Mouse (Mus musculus) spleen, postnatal 10 days (tissue): Measurements from ENCODE around the gene Hist1h3h.

Experiments
- DNase-seq, 2 experiments: peaks; one replicate each; pipeline ENCODE4 v3.0.0; 2021 to 2022; ENCODE audit warnings: low spot score in 2 of 2

The Hist1h3h gene

GRCm38 (mm10) chr13:21727948-21728572 lies 10.6 kb downstream of the Hist1h3h start:
- DNase-seq = no peak

- no peak for DNase-seq
These were observed 12.1 kb downstream of the Hist1h3h start for GRCm38 (mm10) chr13:21729544-21729943.

DNA sequence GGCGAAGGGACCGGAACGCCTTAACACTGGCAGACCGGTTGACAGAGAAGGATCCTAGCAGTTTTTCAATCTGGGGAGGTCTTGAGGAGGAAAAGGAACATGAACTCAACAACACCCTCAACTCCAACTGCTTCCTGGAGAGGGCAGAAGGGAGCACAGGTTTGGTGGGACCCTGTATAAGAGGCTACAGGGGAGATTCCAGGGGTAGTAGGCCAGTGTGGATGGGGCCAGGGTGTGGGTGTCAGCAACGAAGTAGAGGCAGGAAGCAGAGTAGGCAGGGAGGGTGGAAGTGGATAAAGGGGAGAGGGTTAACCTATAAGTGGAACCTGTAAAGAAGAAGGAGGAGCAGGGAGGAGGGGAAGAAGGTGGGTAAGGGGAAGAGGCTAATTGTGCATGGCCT lies 16.0 kb downstream of the Hist1h3h start:
- DNase-seq = peak in 1 of 2 experiments; percentile 29

DNA sequence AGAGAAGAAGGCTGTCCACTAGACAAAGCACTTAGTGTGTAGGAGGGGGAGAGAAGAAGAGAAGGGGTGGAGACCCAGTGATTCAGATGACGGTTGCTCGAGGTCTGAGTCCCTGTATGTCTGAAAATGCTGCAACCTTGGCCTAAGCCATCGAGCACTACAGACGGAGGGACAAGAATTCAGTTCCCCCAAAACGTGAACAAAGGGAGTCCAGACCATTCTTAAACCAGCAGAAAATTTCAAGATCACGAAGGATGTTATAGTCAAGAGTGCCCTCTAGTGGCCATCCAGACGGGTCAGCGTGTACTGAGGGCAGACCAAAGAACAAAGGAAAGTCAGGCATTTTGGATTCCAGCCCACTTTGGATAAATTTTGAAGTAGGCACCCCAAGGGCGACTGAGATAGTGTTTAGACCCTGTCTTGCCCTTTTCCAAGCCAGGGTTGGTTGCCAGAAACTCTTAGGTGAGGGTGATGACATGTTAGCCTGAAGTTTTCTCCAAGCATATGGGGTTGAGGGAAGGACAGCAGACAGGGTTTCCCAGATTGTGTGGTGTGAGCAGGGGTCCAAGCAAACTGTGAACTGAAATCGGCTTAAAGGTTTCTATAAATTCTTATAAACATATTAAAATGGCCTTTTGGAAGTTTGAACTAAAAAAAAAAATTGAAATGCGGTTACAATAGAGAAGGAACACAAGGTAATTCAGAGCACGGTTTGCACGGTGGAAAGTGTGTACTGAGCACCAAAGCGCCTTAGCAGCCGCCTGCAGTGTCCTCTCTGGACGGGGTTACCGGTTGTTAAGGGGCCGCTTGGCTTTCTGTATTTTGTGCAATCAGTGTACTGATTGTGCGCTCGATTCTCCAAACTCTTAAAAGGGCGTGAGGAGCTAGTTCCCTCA lies 16.8 kb downstream of the Hist1h3h start:
- peak; percentile 77 to 83 for DNase-seq

- peak; percentile 76 to 89 for DNase-seq
These were observed 17.7 kb downstream of the Hist1h3h start, which contains the start of gene Hist1h4j for GRCm38 (mm10) chr13:21734906-21735767. Gene Hist1h4j, plus strand, starts transcription at chr13:21735064.

GRCm38 (mm10) chr13:21745006-21745405 lies 27.5 kb downstream of the Hist1h3h start:
- DNase-seq = no peak

GRCm38 (mm10) chr13:21749387-21750158 lies 32.1 kb downstream of the Hist1h3h start:
- peak in 1 of 2 experiments; percentile 23 for DNase-seq

GRCm38 (mm10) chr13:21750159-21751017 lies 32.9 kb downstream of the Hist1h3h start, which contains the start of gene Hist1h4k:
Gene Hist1h4k, minus strand, starts transcription at chr13:21750505.
- DNase-seq = peak; percentile 96 to 98

GRCm38 (mm10) chr13:21751417-21751816 lies 34.0 kb downstream of the Hist1h3h start:
- DNase-seq = no peak

DNA sequence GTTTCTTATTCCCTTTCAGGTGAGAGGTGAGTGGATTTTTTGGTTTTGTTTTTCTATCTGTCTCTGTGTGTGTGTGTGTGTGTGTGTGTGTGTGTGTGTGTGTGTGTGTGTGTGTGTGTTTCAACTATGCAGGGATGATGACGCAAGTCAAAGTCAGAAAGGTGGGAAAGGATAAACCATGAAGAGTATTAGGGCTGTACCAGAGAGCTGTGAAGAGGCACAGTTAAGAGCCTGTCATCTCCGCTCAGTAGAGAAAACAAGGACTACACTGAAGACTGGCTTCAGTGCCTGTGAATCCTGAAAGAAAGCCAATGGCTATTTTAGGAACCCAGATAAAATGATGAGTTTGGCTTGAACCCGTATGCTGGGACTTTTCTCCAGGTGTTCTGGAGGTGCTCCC lies 34.4 kb downstream of the Hist1h3h start:
- DNase-seq = peak; percentile 24 to 35

DNA sequence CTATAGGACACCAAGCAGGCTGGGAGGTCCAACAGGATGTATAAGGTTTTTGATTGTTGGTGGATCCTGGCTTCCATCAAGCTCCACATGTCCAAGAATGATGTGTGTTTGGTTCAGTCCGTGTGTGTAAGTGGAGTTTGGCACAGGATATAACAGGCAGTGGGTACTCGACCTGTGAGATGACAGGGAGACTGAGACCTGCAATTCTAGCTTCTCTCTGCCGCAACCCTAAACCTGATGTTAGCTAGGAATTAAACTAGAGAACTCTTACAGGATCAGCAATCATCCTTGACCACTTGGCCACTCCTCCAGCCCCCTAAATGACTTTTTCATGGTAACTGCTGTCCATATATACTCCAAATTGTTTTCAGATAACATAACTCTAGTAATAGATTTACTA lies 34.9 kb downstream of the Hist1h3h start:
- DNase-seq = peak; percentile 49 to 56

GRCm38 (mm10) chr13:21753051-21753523 lies 35.6 kb downstream of the Hist1h3h start:
- DNase-seq = no peak

DNA sequence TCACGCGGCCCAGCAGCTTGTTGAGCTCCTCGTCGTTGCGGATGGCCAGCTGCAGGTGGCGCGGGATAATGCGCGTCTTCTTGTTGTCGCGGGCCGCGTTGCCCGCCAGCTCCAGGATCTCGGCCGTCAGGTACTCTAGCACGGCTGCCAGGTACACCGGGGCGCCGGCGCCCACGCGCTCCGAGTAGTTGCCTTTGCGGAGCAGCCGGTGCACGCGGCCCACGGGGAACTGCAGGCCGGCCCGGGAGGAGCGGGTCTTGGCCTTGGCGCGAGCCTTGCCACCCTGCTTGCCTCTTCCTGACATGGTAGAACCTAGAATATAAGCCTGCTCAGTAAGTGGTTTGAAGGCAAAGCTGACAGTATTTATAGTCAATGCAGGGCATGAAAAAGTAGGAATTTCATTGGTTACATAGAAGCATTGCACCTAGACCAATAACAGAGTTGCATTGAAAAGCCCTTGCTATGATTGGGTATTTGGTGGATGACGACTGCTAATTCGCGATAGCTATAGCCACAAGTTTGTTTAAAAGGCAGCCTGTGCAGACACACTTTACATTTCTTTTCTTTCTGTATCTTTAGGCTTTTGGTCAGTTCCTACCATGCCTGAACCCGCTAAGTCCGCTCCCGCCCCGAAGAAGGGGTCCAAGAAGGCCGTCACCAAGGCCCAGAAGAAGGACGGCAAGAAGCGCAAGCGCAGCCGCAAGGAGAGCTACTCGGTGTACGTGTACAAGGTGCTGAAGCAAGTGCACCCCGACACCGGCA lies 36.2 kb downstream of the Hist1h3h start, which contains the start of the genes Hist1h2ak and Hist1h2bn:
Gene Hist1h2ak (minus strand): TSS at position 304 of the 762 bp plus-strand sequence.
Gene Hist1h2bn (plus strand): TSS at position 600 of the 762 bp plus-strand sequence.
- DNase-seq = peak; percentile 84 to 86

DNA sequence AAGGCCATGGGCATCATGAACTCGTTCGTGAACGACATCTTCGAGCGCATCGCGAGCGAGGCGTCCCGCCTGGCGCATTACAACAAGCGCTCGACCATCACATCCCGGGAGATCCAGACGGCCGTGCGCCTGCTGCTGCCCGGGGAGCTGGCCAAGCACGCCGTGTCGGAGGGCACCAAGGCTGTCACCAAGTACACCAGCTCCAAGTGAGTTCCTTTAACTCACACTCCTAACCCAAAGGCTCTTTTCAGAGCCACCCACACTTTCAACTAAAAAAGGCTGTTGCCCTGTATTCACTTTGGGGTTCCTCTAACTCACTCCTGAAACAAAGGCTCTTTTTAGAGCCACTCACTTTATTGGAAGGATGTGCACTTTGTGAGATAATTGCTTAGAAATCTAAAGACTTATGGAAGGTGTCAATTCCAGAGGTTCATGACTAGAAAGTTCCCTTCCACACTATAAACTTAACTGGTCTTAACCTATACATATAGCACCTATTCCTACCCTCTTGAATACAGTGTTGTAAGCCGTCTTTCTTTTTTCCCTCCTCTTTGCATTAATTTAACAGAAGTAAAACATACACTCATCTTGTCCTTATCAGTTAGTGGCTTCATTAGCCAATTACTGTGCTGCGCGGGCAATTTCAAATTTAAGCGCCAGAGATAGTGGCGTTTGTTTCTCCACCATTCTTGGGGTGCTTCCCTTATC lies 37.0 kb downstream of the Hist1h3h start:
- peak; percentile 61 to 81 for DNase-seq

- no peak for DNase-seq
These were observed 38.2 kb downstream of the Hist1h3h start for GRCm38 (mm10) chr13:21755707-21756106.
